8 mouse cellular contexts compared by ENCODE assay signal in the genomic region with DNA sequence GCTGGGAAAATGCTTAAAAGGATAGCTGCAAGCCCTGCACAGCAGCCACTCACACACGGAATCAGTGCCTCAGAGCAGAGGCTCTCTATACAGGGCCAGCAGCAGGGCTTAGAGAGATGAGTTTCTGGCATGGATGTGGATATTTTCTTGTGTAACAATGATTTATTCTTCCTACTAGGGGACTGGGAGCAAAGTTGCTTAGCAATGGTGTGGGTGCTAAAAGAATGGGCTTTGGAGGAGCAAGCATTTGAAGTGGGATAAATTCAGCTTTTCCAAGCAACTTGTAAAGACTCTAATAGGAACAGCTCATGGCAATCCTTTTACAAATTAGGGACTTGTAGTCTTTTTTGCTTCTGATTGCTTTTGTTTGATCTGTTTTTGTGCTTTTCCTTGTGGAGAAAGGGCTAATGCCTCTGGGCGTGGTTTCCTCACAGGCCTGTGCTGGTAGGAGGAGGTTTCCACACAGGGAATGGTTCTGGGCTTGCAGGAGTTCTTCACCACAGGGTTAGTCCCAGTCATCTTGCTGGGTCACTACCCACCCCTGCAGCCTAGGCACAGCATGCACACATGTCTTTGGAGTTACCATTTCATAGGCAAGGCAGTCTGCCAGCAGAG. TPM values are rescaled to one million over a fixed set of nuclear protein-coding genes. Genes with fewer than 3 reads are reported as not detected.
A peak's percentile ranks its signal among the peaks of the same experiment; 100 is the strongest.
DNase-seq lines count a peak whose midpoint lies in the region; ATAC-seq and TF ChIP-seq lines count a peak whose summit lies in the region.

No protein-coding gene starts in this region.

- H3K36me3 ChIP-seq in CH12.LX (replicated peaks in 1 of 2; ENCODE audit: control insufficient read depth in 1 of 2, insufficient read depth in 1 of 2, low read length in 1 of 2), result peaks cover 30 to 64% of the 10 kb centered on the region in 2 experiments
- H3K36me3 ChIP-seq in forebrain, embryonic 12.5 days (replicated peaks), result no peaks in the 10 kb centered on the region

- 30% methylated on average over 2 of the region's 2 CpGs for WGBS in forebrain, embryonic 12.5 days

- TF ChIP-seq POLR2A in CH12.LX (IDR thresholded peaks at IDR 0.05; ENCODE audit: low read depth, low read length), result no peak

- H3K9ac ChIP-seq in CH12.LX (ENCODE audit: insufficient read depth, low read depth), result peak overlapping the region; percentile 11
- no peak overlapping the region for H3K9ac ChIP-seq in forebrain, embryonic 12.5 days

- peak overlapping the region in 1 of 3 experiments; percentile 26 for H3K4me3 ChIP-seq in CH12.LX (replicated peaks in 1 of 3; ENCODE audit: low read depth in 2 of 3, low read length in 2 of 3, poor library complexity in 1 of 3)
- no peak overlapping the region for H3K4me3 ChIP-seq in forebrain, embryonic 12.5 days (replicated peaks)

- dilution Hi-C loops in CH12.LX (cut with MboI; ENCODE audit: extremely low pct_ligation_motif_present, extremely low pct_unique_long_range_greater_than_20kb, low sequenced_read_pairs), result no loop called here

- H3K27me3 ChIP-seq in CH12.LX (replicated peaks), result no peaks in the 10 kb centered on the region
- H3K27me3 ChIP-seq in forebrain, embryonic 12.5 days, result no peaks in the 10 kb centered on the region

- in situ Hi-C loops in CH12.LX (cut with MboI; ENCODE audit: low pct_ligation_motif_present, low pct_unique_long_range_greater_than_20kb, low sequenced_read_pairs), result no loop called here

- DNase-seq in heart, adult 11 months, result peak; percentile 96
- no peak for DNase-seq in heart, postnatal 25 days (ENCODE audit: low spot score)
- DNase-seq in CH12.LX (ENCODE audit: extremely low read depth), result no peak
- peak; percentile 34 for DNase-seq in kidney, postnatal 14 days
- no peak for DNase-seq in cerebellum, adult 18-20 months
- DNase-seq in spleen, postnatal 36 days (ENCODE audit: low spot score in 2 of 2), result no peak
- no peak for DNase-seq in testis, postnatal 14 days (ENCODE audit: low spot score)

- TF ChIP-seq RAD21 in CH12.LX (IDR thresholded peaks at IDR 0.05; ENCODE audit: low read depth, low read length), result no peak

- H3K4me1 ChIP-seq in CH12.LX (ENCODE audit: control insufficient read depth in 1 of 2, insufficient read depth in 2 of 2), result peaks cover 37 to 79% of the 10 kb centered on the region in 2 experiments
- H3K4me1 ChIP-seq in forebrain, embryonic 12.5 days, result peaks cover 12% of the 10 kb centered on the region

- peak overlapping the region; percentile 67 for H3K27ac ChIP-seq in CH12.LX (ENCODE audit: insufficient read depth, low read depth)
- H3K27ac ChIP-seq in forebrain, embryonic 12.5 days, result peak overlapping the region; percentile 60

- peak overlapping the region; percentile 86 for H3K4me2 ChIP-seq in CH12.LX (ENCODE audit: insufficient read depth, low read depth, poor library complexity, severe bottlenecking)
- H3K4me2 ChIP-seq in forebrain, embryonic 12.5 days, result peak overlapping the region; percentile 13

- no peak for TF ChIP-seq EP300 in CH12.LX (IDR thresholded peaks at IDR 0.05; ENCODE audit: low read length)

- no peak for TF ChIP-seq CTCF in CH12.LX (conservative IDR thresholded peaks at IDR 0.05 in 1 of 2, IDR thresholded peaks at IDR 0.05 in 1 of 2; ENCODE audit: low read depth in 2 of 2, low read length in 2 of 2)

- peak; percentile 46; the same call in 1 of the 2 replicates for ATAC-seq in forebrain, embryonic 12.5 days (ENCODE audit: low FRiP score)

- intact Hi-C loops in heart, postnatal 25 days (cut with DNase I), result no loop called here

- H3K79me2 ChIP-seq in CH12.LX (replicated peaks; ENCODE audit: control insufficient read depth, extremely low read depth, insufficient read depth, poor library complexity, severe bottlenecking), result peaks cover 92% of the 10 kb centered on the region

- H3K9me3 ChIP-seq in CH12.LX (replicated peaks; ENCODE audit: low read length), result no peaks in the 10 kb centered on the region
- no peaks in the 10 kb centered on the region for H3K9me3 ChIP-seq in forebrain, embryonic 12.5 days

TF ChIP-seq in CH12.LX, 34 proteins besides CTCF, POLR2A, EP300 and RAD21:
- TF ChIP-seq E2F4 (IDR thresholded peaks at IDR 0.05; ENCODE audit: insufficient replicate concordance, low read depth, low read length) (no peak), NELFE (IDR thresholded peaks at IDR 0.05; ENCODE audit: low read depth, low read length) (no peak), CHD2 (IDR thresholded peaks at IDR 0.05; ENCODE audit: low read length) (no peak), GABPA (IDR thresholded peaks at IDR 0.05; ENCODE audit: insufficient replicate concordance, low read depth, low read length) (no peak), MEF2A (IDR thresholded peaks at IDR 0.05; ENCODE audit: borderline replicate concordance, low read depth, low read length) (no peak), SIN3A (IDR thresholded peaks at IDR 0.05; ENCODE audit: low read length) (0 out of 2 replicates have a peak, but pooled peaks have one; percentile 34), MAZ (IDR thresholded peaks at IDR 0.05; ENCODE audit: low read depth, low read length) (no peak)

RNA-seq across cellular contexts. Expression of a gene that starts 16.4 kb away (rescaled TPM):
- 10 to 100 TPM; 12.7 to 14.3 TPM for total RNA-seq in heart, postnatal 25 days (2021)
- total RNA-seq in CH12.LX (2012; rRNA removed), result 296 and 297 TPM in 2 replicates
- total RNA-seq in CH12.LX (2014; rRNA removed), result 398 and 409 TPM in 2 replicates
- 370 and 388 TPM in 2 replicates for polyA plus RNA-seq in CH12.LX (2012; ENCODE audit: insufficient read length, low read depth)
- polyA plus RNA-seq in forebrain, embryonic 12.5 days (2016; fragmentation: Nextera tagmentation; extraction: Ambion mirVana), result 22.2 and 24.0 TPM in 2 replicates

Comparison
In these comparisons a context has a peak if more than half of its experiments do, and no peak if none do; other contexts are left out.
1. DNase-seq: peak in heart, adult 11 months (single experiment) and kidney, postnatal 14 days (single experiment); none in heart, postnatal 25 days (single experiment), CH12.LX (single experiment), cerebellum, adult 18-20 months (0 of 2), spleen, postnatal 36 days (0 of 2) and testis, postnatal 14 days (single experiment).
2. RNA of a gene that starts 16.4 kb away (total RNA-seq): 296 to 409 TPM in CH12.LX; 12.7 to 14.3 TPM in heart, postnatal 25 days; every median in the first group is over 10 times any median in the second.